Mouse (Mus musculus) embryonic facial prominence, embryonic 11.5 days (tissue): ENCODE results near the gene Cbr2. TPM values are rescaled to one million over a fixed set of nuclear protein-coding genes. Genes with fewer than 3 reads are reported as not detected.
A peak's percentile ranks its signal among the peaks of the same experiment; 100 is the strongest.

Source experiments
- ATAC-seq: fragments of 200-750 bp; cut with Nextera tagmentation; replicated peaks from 2 replicates; pipeline ENCODE4 v1.8.0; 2017; ENCODE audit warnings: low read depth; ENCODE audit not compliant: insufficient number of reproducible peaks, low FRiP score, low TSS enrichment
- DNase-seq: peaks from one replicate; pipeline ENCODE4 v3.0.0-alpha.2; 2015; ENCODE audit warnings: low spot score
- H3K27ac ChIP-seq: fragments of 300-500 bp; sonication (generic); replicated peaks from 2 replicates; pipeline ENCODE4 v1.5.1; 2014; ENCODE audit warnings: mild to moderate bottlenecking, low read depth, low read length, control low read depth
- H3K27me3 ChIP-seq: fragments of 300-500 bp; sonication (generic); 2 replicates; pipeline ENCODE4 v1.6.1; 2014; ENCODE audit warnings: mild to moderate bottlenecking, low read length, moderate library complexity, mixed read lengths; ENCODE audit not compliant: control insufficient read depth, insufficient read depth
- H3K36me3 ChIP-seq: fragments of 300-500 bp; sonication (generic); replicated peaks from 2 replicates; pipeline ENCODE4 v1.6.1; 2014; ENCODE audit warnings: low read depth, mild to moderate bottlenecking, low read length, moderate library complexity, mixed read lengths; ENCODE audit not compliant: control insufficient read depth, insufficient read depth
- H3K4me1 ChIP-seq: fragments of 300-500 bp; sonication (generic); 2 replicates; pipeline ENCODE4 v1.6.1; 2014; ENCODE audit warnings: low read length, mixed read lengths; ENCODE audit not compliant: control insufficient read depth, insufficient read depth
- H3K4me2 ChIP-seq: fragments of 300-500 bp; sonication (generic); 2 replicates; pipeline ENCODE4 v1.6.1; 2014; ENCODE audit warnings: low read depth, mild to moderate bottlenecking, control low read depth, low read length, moderate library complexity
- H3K4me3 ChIP-seq: fragments of 300-500 bp; sonication (generic); 2 replicates; pipeline ENCODE4 v1.5.1; 2014; ENCODE audit warnings: low read depth, low read length, control low read depth
- H3K9ac ChIP-seq: fragments of 300-500 bp; sonication (generic); replicated peaks from 2 replicates; pipeline ENCODE4 v1.6.1; 2014; ENCODE audit warnings: mild to moderate bottlenecking, control low read depth, low read length
- H3K9me3 ChIP-seq: fragments of 300-500 bp; sonication (generic); replicated peaks from 2 replicates; pipeline ENCODE4 v1.6.1; 2016; ENCODE audit warnings: mild to moderate bottlenecking, low read length, inconsistent platforms, mixed read lengths; ENCODE audit not compliant: control insufficient read depth
- WGBS: fragments of 180-500 bp; shearing (Covaris S2); extraction: QIAGEN DNeasy Blood & Tissue Kit; methylation state at CpG from one replicate; pipeline ENCODE4 v1.1.7; 2014; 5-methylcytosine and 5-hydroxymethylcytosine counted together
- polyA plus RNA-seq: library from polyadenylated mRNA; unstranded; fragments of >200 nt; fragmentation: Nextera tagmentation; extraction: Ambion mirVana; gene quantifications from 2 replicates; pipeline ENCODE4 v1.2.1, GENCODE M21; 2014

Cbr2 gene
- polyA plus RNA-seq, 1 experiment from 2014 or later: 3.7 TPM

GRCm38 (mm10) chr11:120679909-120680308 is 52.0 kb downstream of the Cbr2 start:
- no peak for ATAC-seq
- no peak overlapping the region for H3K27ac ChIP-seq
- H3K4me1 ChIP-seq: no peaks in the 10 kb centered on the region
- no peaks in the 10 kb centered on the region for H3K9me3 ChIP-seq
- H3K36me3 ChIP-seq: no peaks in the 10 kb centered on the region
- H3K9ac ChIP-seq: no peak overlapping the region
- DNase-seq: peak; percentile 10
- 77% methylated on average over 3 of the region's 3 CpGs for WGBS
- H3K27me3 ChIP-seq: no peaks in the 10 kb centered on the region
- H3K4me2 ChIP-seq: no peak overlapping the region
- H3K4me3 ChIP-seq: no peak overlapping the region

Other genes with a start within 250 kb of the Cbr2 start
- gene Mrpl12, start 247.5 kb downstream of the Cbr2 start, polyA plus RNA-seq: 161 and 162 TPM in 2 replicates
- 46.9 and 53.6 TPM in 2 replicates for gene Slc25a10, start 240.3 kb downstream of the Cbr2 start, polyA plus RNA-seq
- gene Gcgr, start 201.4 kb downstream of the Cbr2 start, polyA plus RNA-seq: 0.43 and 0.91 TPM in 2 replicates
- 223 and 249 TPM in 2 replicates for gene Mcrip1, start 182.4 kb downstream of the Cbr2 start, polyA plus RNA-seq
- gene Ppp1r27, start 181.0 kb downstream of the Cbr2 start, polyA plus RNA-seq: not detected in 2 replicates
- 626 and 629 TPM in 2 replicates for gene P4hb, start 158.9 kb downstream of the Cbr2 start, polyA plus RNA-seq
- 511 and 567 TPM in 2 replicates for gene Arhgdia, start 150.5 kb downstream of the Cbr2 start, polyA plus RNA-seq
- 748 and 893 TPM in 2 replicates for gene Alyref, start 133.7 kb downstream of the Cbr2 start, polyA plus RNA-seq
- 177 and 197 TPM in 2 replicates for gene Anapc11, start 133.7 kb downstream of the Cbr2 start, polyA plus RNA-seq
- gene Npb, start 123.6 kb downstream of the Cbr2 start, polyA plus RNA-seq: not detected in 2 replicates
- 75.3 and 76.9 TPM in 2 replicates for gene Pcyt2, start 114.2 kb downstream of the Cbr2 start, polyA plus RNA-seq
- 20.7 and 20.8 TPM in 2 replicates for gene Sirt7, start 106.9 kb downstream of the Cbr2 start, polyA plus RNA-seq
- gene Mafg, start 98.5 kb downstream of the Cbr2 start, polyA plus RNA-seq: 16.7 and 18.1 TPM in 2 replicates
- gene Pycr1, start 88.3 kb downstream of the Cbr2 start, polyA plus RNA-seq: 26.3 and 27.1 TPM in 2 replicates
- gene Myadml2, start 84.0 kb downstream of the Cbr2 start, polyA plus RNA-seq: not detected in 2 replicates
- 2.5 and 3.2 TPM in 2 replicates for gene Notum, start 70.9 kb downstream of the Cbr2 start, polyA plus RNA-seq
- 99.6 and 107 TPM in 2 replicates for gene Aspscr1, start 59.1 kb downstream of the Cbr2 start, polyA plus RNA-seq
- 118 and 124 TPM in 2 replicates for gene Cenpx, start 18.4 kb downstream of the Cbr2 start, polyA plus RNA-seq
- gene Lrrc45, start 18.2 kb downstream of the Cbr2 start, polyA plus RNA-seq: 35.0 and 35.9 TPM in 2 replicates
- 9.7 and 10.9 TPM in 2 replicates for gene Rac3, start 10.6 kb downstream of the Cbr2 start, polyA plus RNA-seq
- 10.7 and 11.7 TPM in 2 replicates for gene Dcxr, start 4.8 kb downstream of the Cbr2 start, polyA plus RNA-seq
- gene Hmga1b, start 30.7 kb upstream of the Cbr2 start, polyA plus RNA-seq: 9.0 and 11.0 TPM in 2 replicates
- gene Rfng, start 52.1 kb upstream of the Cbr2 start, polyA plus RNA-seq: 16.2 and 21.2 TPM in 2 replicates
- gene Gps1, start 52.2 kb upstream of the Cbr2 start, polyA plus RNA-seq: 262 and 276 TPM in 2 replicates
- gene Dus1l, start 64.3 kb upstream of the Cbr2 start, polyA plus RNA-seq: 72.4 and 72.8 TPM in 2 replicates
- gene Fasn, start 92.4 kb upstream of the Cbr2 start, polyA plus RNA-seq: 56.1 and 66.1 TPM in 2 replicates
- 4.5 and 5.3 TPM in 2 replicates for gene Ccdc57, start 200.8 kb upstream of the Cbr2 start, polyA plus RNA-seq
- gene Slc16a3, start 216.4 kb upstream of the Cbr2 start, polyA plus RNA-seq: 30.7 and 40.8 TPM in 2 replicates